Mouse (Mus musculus) cortical plate, adult 2 months (tissue): ENCODE data around the gene Lrig1. TPM values are rescaled to one million over a fixed set of nuclear protein-coding genes. Genes with fewer than 3 reads are reported as not detected.
A peak's percentile ranks its signal among the peaks of the same experiment; 100 is the strongest.

Source experiments
- H3K27ac ChIP-seq: fragments of 200-500 bp; 2 replicates; pipeline ENCODE4 v1.5.1; 2012; ENCODE audit warnings: low read length, control low read depth, inconsistent platforms; ENCODE audit not compliant: insufficient read depth
- H3K4me1 ChIP-seq: fragments of 200-500 bp; 2 replicates; pipeline ENCODE4 v1.6.1; 2011; ENCODE audit warnings: low read length; ENCODE audit not compliant: control insufficient read depth, insufficient read depth
- H3K4me3 ChIP-seq: fragments of 200-500 bp; 2 replicates; pipeline ENCODE4 v1.5.1; 2011; ENCODE audit warnings: mild to moderate bottlenecking, low read length, control low read depth; ENCODE audit not compliant: insufficient read depth
- CTCF ChIP-seq: fragments of 200-500 bp; IDR thresholded peaks from 2 replicates; pipeline ENCODE4 v1.5.1; 2011; ENCODE audit warnings: mild to moderate bottlenecking, control low read depth, low read length; ENCODE audit not compliant: insufficient read depth; ENCODE audit errors: extremely low read depth
- POLR2A ChIP-seq: fragments of 200-500 bp; IDR thresholded peaks from 2 replicates; pipeline ENCODE4 v1.6.1; 2011; ENCODE audit warnings: mild to moderate bottlenecking, low read length, control low read depth; ENCODE audit not compliant: insufficient read depth; ENCODE audit errors: extremely low read depth
- polyA plus RNA-seq: library from polyadenylated mRNA; depleted of rRNA; stranded (reverse); fragments of >200 nt; gene quantifications from 2 replicates; pipeline ENCODE4 v1.2.3, GENCODE M21; 2012; rRNA removed

Gene Lrig1
- polyA plus RNA-seq: 19.1 and 19.7 TPM in 2 replicates

DNA sequence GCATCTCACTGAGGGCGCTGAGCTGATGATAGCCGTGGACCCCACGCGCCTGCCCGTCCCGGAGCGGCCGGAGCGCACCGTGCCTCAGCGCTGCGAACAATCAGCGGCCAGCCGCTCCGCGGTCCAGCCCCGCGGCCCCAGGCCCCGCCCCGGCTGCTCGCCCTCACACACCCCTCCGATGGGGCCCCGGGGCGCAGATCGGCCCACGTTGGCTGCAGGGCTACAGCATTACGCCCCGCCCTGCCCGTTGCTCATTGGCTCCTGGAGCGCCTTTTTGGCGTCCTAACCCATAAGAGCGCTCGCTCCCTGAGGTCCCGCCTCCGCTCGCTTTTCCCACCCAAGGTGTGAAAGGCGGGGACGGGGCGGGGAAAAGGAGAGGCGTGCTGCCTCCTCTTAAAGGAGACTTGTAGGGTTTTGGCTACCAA, at the start of gene Lrig1:
Gene Lrig1, minus strand, starts transcription at position 92 of the 425 bp plus-strand sequence.
- H3K4me3 ChIP-seq: peak within 1 kb of the TSS; percentile 77
- TF ChIP-seq POLR2A: peak; percentile 60
- no peak for TF ChIP-seq CTCF

DNA sequence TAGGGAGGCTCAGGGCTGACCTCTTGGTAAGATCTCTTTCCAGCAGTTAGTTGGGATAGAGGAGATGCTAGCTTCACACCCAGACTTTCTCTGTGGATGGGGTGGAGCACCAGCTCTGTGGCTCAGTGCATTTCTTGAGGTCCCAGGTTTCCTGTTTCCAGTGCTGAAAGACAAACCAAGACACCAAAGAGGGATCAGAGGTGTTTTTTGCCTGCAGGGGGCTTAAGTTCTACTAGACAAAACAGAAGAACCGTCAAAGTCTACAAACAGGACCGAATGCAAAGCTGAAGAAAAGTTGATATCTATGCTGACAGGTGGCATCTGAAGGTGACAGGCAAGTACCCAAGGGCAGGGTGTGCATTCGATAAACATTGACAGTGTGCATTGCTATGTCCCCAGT, 49.7 kb upstream of the Lrig1 start:
- Histone ChIP-seq H3K27ac (no peak overlapping the region), H3K4me3 (no peak overlapping the region), H3K4me1 (no peaks in the 10 kb centered on the region)
- TF ChIP-seq CTCF: no peak
- no peak for TF ChIP-seq POLR2A

More for the DNA sequence above, at the start of gene Lrig1:
- Histone ChIP-seq H3K4me1 (peaks cover 1% of the 10 kb centered on the region; the same call in 1 of the 2 replicates), H3K27ac (0 out of 2 replicates have a peak within 1 kb of the TSS, but pooled peaks have one; percentile 52)

DNA sequence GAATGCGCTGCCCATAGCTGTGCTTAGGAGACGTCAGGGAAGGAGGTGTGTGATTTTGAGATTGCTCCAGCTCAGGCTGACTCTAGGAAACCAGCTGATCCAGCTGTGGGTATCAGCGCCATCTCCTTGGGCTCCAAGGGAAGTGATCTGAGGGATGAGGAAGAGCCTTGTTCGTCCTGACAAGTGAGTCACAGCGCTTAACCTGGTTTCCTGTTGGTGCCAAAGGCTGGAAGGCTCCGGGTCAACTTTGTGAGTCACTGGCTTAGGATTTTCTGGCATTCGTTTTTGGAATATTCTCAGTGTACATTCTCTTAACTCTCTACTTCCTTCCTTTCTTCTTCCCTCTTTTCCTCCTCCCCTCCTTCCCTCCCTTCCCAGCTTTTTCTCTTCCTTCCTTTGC, 48.4 kb upstream of the Lrig1 start:
- no peak overlapping the region for H3K27ac ChIP-seq
- TF ChIP-seq CTCF (no peak), POLR2A (no peak)
- H3K4me1 ChIP-seq: no peaks in the 10 kb centered on the region
- no peak overlapping the region for H3K4me3 ChIP-seq

DNA sequence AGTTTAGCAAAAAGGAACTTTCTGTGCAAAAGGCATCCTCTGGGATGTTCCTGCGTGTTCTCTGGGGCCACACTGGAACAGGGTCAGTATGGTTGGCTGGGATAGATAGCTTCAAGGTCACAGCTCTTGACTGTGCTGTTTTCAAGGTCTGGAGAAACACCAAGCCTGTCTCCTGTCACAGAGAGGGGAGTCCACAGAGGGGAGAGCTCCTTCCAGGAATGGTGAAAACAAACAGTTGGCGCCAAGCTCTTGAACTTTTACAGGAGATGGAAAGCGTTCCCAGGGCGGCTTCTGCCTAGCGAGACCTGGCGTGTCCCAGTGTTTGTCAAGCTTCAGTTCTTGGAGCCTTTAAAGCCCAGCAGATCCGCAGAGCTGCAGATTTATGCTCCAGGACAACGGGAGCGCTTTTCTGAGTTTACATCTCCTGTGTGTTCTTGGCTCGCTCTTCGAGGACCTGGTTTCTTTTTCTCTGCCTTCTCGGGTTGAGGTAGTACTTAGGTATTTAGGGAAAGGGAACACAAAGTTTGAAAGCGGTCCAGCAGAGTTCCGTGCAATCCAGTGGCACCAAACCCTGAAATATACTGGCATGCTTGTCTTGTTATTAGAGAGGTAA, 40.3 kb upstream of the Lrig1 start:
- Histone ChIP-seq H3K4me3 (no peak overlapping the region), H3K27ac (no peak overlapping the region), H3K4me1 (no peaks in the 10 kb centered on the region)
- no peak for TF ChIP-seq POLR2A
- no peak for TF ChIP-seq CTCF

DNA sequence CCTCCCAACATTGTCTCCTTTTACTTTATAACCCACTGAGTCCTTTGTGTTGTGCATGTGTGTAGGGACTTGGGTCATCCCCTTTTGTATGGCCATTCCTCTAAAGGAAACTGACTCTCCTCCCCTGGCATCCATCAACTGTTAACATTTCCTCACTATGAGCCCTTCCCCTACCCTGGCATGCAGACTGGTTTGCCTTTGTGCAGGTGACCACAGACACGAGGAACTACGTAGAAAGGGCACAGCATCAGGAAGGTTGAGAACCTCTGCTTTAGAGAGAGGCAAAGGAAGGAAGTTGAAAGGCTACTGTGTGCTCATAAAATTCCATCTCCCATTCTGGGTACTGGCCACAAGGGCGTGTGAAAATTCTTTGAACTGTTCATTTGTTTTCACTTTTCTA, 38.7 kb upstream of the Lrig1 start:
- Histone ChIP-seq H3K4me3 (no peak overlapping the region), H3K4me1 (no peaks in the 10 kb centered on the region), H3K27ac (no peak overlapping the region)
- TF ChIP-seq POLR2A: no peak

DNA sequence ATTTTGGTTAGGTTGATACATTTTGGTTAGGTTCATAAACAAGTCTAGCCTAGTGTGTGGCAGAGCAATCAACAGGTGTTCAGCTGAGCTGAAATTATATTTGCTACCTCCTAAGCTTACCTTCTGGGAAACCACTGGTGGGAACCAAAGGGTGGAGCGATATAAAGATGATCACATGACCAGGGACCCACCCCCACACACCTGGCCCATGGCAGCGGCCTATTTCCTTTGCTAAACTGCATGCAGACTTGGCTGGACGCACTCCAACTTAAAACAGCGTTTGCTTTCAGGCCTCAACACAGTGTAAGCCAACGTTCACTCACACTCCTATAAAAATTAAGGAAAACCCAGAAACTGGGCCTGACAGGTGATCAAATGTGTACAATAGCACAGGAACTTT, 33.9 kb upstream of the Lrig1 start:
- no peak overlapping the region for H3K27ac ChIP-seq
- no peak overlapping the region for H3K4me3 ChIP-seq
- no peaks in the 10 kb centered on the region for H3K4me1 ChIP-seq
- TF ChIP-seq POLR2A (no peak), CTCF (no peak)

DNA sequence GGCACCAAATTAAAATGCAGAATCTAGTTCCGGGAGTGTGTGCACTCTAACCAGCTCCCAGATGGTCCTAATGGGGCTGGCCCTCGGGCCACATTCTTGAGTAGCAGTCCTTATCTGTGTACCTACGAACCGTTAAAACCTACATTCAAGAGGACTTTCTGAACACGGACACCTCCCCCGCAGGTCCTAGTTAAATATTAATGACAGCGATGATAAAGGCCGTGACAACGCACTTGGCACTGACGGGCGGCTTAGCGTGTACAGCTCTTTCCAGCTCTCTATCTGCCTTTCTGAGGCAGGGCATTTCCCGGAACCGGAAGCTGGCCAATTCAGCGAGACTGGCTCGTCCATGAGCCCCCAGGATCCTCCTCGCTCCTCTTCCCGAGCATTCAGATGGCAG, 29.9 kb upstream of the Lrig1 start:
- Histone ChIP-seq H3K27ac (no peak overlapping the region), H3K4me3 (no peak overlapping the region)
- TF ChIP-seq POLR2A (no peak), CTCF (no peak)

DNA sequence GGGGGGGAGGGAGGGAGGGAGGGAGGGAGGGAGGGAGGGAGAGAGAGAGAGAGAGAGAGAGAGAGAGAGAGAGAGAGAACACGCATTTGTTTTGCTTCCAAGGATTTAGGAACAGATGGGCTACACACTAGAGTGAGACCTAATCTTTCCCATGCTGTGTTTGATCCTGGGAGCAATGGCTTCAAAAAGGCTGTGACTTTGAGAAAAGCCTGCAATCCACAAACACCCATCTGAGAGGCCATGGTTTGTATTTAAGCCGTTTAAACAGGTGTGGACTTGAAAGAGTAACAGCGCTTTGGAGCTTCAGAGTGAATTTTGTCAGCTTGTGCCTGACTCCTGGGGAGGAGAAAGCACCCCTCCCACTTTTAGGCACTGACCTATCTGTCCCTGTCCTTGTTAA, 29.2 kb upstream of the Lrig1 start:
- TF ChIP-seq POLR2A: no peak
- TF ChIP-seq CTCF: no peak
- H3K27ac ChIP-seq: no peak overlapping the region
- no peaks in the 10 kb centered on the region for H3K4me1 ChIP-seq
- no peak overlapping the region for H3K4me3 ChIP-seq

More for the DNA sequence above, 29.9 kb upstream of the Lrig1 start:
- H3K4me1 ChIP-seq: no peaks in the 10 kb centered on the region

DNA sequence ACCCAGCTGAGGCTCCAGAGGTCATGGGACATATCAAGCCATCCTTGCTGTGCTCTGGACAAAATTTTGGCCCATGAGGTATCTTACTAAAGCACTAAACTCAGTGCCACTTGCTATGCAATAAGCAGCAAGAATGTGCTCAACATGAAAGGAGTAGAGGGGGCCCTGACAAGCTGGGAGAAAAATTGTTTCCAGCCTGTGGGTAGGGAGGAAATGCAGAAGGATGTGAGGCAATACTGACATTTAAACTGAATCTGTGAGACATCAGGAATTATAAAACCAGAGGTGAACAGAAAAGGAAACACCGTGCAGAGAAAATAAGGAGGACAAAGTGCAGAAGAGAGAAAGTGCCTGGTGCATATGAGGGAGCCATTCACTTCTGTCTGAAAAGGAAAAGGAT, 24.7 kb upstream of the Lrig1 start:
- Histone ChIP-seq H3K4me1 (no peaks in the 10 kb centered on the region), H3K27ac (no peak overlapping the region), H3K4me3 (no peak overlapping the region)
- TF ChIP-seq POLR2A (no peak), CTCF (no peak)

DNA sequence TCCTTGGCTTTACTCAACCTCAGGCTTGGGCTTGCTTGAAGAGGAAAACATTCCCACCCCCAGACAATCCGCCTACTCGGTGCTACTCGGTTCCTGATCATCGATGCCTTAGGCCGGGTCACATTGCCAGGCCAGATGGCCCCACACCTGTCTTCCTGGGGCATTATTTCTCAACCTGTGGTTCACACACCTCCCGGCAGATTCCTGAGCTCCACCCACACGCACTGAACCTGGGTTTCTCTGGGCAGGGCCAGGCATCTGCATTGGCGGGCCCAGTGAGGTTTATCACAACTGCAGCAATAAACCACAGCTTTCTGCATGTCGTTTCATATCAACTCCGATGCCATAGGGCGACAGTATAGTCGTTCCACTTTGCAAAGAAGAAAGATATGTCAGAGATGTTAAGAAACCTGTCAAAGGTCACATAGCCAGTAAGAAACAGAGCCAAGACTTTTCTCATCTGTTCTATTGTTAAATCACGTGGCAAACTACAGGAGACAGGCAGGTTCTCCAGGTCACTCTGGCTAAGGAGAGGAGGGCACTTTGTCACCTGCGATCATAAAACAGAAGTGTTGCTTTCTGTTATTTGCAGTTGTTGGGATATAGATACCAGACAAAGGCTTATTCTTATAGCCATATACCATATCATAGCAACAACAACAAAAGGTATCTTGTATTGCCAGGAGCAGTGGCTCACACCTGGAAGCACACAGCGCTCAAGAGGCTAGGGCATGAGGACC, 18.8 kb upstream of the Lrig1 start:
- Histone ChIP-seq H3K4me3 (no peak overlapping the region), H3K4me1 (no peaks in the 10 kb centered on the region), H3K27ac (no peak overlapping the region)
- TF ChIP-seq POLR2A (no peak), CTCF (no peak)
